Mouse (Mus musculus) heart, adult 2 months (tissue): ENCODE results near the gene Lama5. TPM values are rescaled to one million over a fixed set of nuclear protein-coding genes. Genes with fewer than 3 reads are reported as not detected.
"Not testable (repeated sequence)": the region's sequence is repeated elsewhere in the genome, so short reads cannot be mapped to it uniquely, and the experiment has no call there.

Source experiments
- DNase-seq, 2 experiments: peaks; one replicate each; pipeline ENCODE4 v3.0.0; 2021
- H3K27ac ChIP-seq: fragments of 200-600 bp; 2 replicates; pipeline ENCODE4 v1.8.1; 2022
- H3K27me3 ChIP-seq: fragments of 200-500 bp; 2 replicates; pipeline ENCODE4 v1.6.1; 2012; ENCODE audit warnings: mild to moderate bottlenecking, low read length, inconsistent platforms, mixed read lengths; ENCODE audit not compliant: control insufficient read depth, insufficient read depth
- H3K36me3 ChIP-seq: fragments of 200-500 bp; 2 replicates; pipeline ENCODE4 v1.6.1; 2012; ENCODE audit warnings: low read length, inconsistent platforms; ENCODE audit not compliant: control insufficient read depth, insufficient read depth
- H3K4me1 ChIP-seq: fragments of 200-500 bp; 2 replicates; pipeline ENCODE4 v1.6.1; 2011; ENCODE audit warnings: low read length; ENCODE audit not compliant: control insufficient read depth, insufficient read depth
- H3K4me3 ChIP-seq: fragments of 200-600 bp; 2 replicates; pipeline ENCODE4 v1.8.1; 2022
- H3K79me2 ChIP-seq: fragments of 200-500 bp; replicated peaks from 2 replicates; pipeline ENCODE4 v1.6.1; 2012; ENCODE audit warnings: mild to moderate bottlenecking, inconsistent platforms, low read length, moderate library complexity, mixed read lengths; ENCODE audit not compliant: control insufficient read depth, insufficient read depth
- H3K9ac ChIP-seq: fragments of 200-500 bp; 2 replicates; pipeline ENCODE4 v1.6.1; 2012; ENCODE audit warnings: low read depth, mild to moderate bottlenecking, control low read depth, inconsistent platforms, low read length, mixed read lengths
- CTCF ChIP-seq: fragments of 200-600 bp; IDR thresholded peaks from 2 replicates; pipeline ENCODE4 v1.8.1; 2022; ENCODE audit warnings: antibody characterized with exemption, mild to moderate bottlenecking, moderate library complexity
- EP300 ChIP-seq: fragments of 200-500 bp; IDR thresholded peaks from 2 replicates; pipeline ENCODE4 v1.6.1; 2011; ENCODE audit warnings: low read depth, low read length, control low read depth; ENCODE audit not compliant: insufficient read depth
- POLR2A ChIP-seq: fragments of 200-500 bp; IDR thresholded peaks from 2 replicates; pipeline ENCODE4 v1.6.1; 2011; ENCODE audit warnings: mild to moderate bottlenecking, low read depth, low read length, control low read depth; ENCODE audit not compliant: insufficient read depth
- WGBS: fragments of 180-500 bp; shearing (Covaris S2); methylation state at CpG from one replicate; pipeline ENCODE4 v1.1.7; 2018; 5-methylcytosine and 5-hydroxymethylcytosine counted together
- intact Hi-C: fragments of 180-260 bp; cut with DNase I; formaldehyde crosslinking; loops from one replicate; pipeline ENCODE4 v1.15.1; 2025
- polyA plus RNA-seq: library from polyadenylated mRNA; depleted of rRNA; stranded (reverse); fragments of >200 nt; gene quantifications from 2 replicates; pipeline ENCODE4 v1.2.3, GENCODE M21; 2012
- total RNA-seq, 2 experiments: library from RNA; stranded (reverse); gene quantifications; 2 replicates each; pipeline ENCODE4 v1.2.3; 2021

The Lama5 gene
- total and polyA plus RNA-seq, 3 experiments, result 66.3 to 104 (median 83.6) TPM

- no peaks in the 10 kb centered on the region for H3K36me3 ChIP-seq
- 81% methylated on average over 7 of the region's 7 CpGs for WGBS
- no peak for TF ChIP-seq POLR2A
- no peak for TF ChIP-seq EP300
- no peak for TF ChIP-seq CTCF
These were observed 49.9 kb downstream of the Lama5 start for GRCm38 (mm10) chr2:180175725-180176124.

GRCm38 (mm10) chr2:180174121-180174520, 51.5 kb downstream of the Lama5 start:
- H3K9ac ChIP-seq, result no peak overlapping the region
- no peak for DNase-seq
- H3K27ac ChIP-seq, result no peak overlapping the region
- intact Hi-C loops, result no loop called here
- H3K4me1 ChIP-seq, result peaks cover 14% of the 10 kb centered on the region
- no peaks in the 10 kb centered on the region for H3K27me3 ChIP-seq
- H3K36me3 ChIP-seq, result no peaks in the 10 kb centered on the region
- whole genome bisulfite sequencing, result 91% methylated on average over 5 of the region's 5 CpGs
- no peaks in the 10 kb centered on the region for H3K79me2 ChIP-seq
- TF ChIP-seq EP300 (no peak), CTCF (no peak), POLR2A (no peak)
- H3K4me3 ChIP-seq, result no peak overlapping the region

More at GRCm38 (mm10) chr2:180175725-180176124, 49.9 kb downstream of the Lama5 start:
- H3K9ac ChIP-seq, result no peak overlapping the region
- H3K27ac ChIP-seq, result no peak overlapping the region
- no peaks in the 10 kb centered on the region for H3K27me3 ChIP-seq
- no peak for DNase-seq
- H3K79me2 ChIP-seq, result no peaks in the 10 kb centered on the region
- H3K4me1 ChIP-seq, result peaks cover 14% of the 10 kb centered on the region
- intact Hi-C loops, result no loop called here
- no peak overlapping the region for H3K4me3 ChIP-seq

GRCm38 (mm10) chr2:180173711-180174110, 51.9 kb downstream of the Lama5 start:
- DNase-seq, H3K79me2 ChIP-seq, H3K27ac ChIP-seq, H3K27me3 ChIP-seq, H3K36me3 ChIP-seq, H3K4me3 ChIP-seq, H3K9ac ChIP-seq, intact Hi-C loops: not testable (repeated sequence)
- 41% methylated on average over 8 of the region's 8 CpGs for WGBS
- H3K4me1 ChIP-seq, result peaks cover 14% of the 10 kb centered on the region

- no peaks in the 10 kb centered on the region for H3K79me2 ChIP-seq
- whole genome bisulfite sequencing, result 53% methylated on average over 4 of the region's 4 CpGs
- no peak overlapping the region for H3K9ac ChIP-seq
- no peaks in the 10 kb centered on the region for H3K36me3 ChIP-seq
- peaks cover 14% of the 10 kb centered on the region for H3K4me1 ChIP-seq
- H3K4me3 ChIP-seq, result peak overlapping the region; percentile 5; the same call in 1 of the 2 replicates
- no peak for DNase-seq
- intact Hi-C loops, result no loop called here
- no peaks in the 10 kb centered on the region for H3K27me3 ChIP-seq
- no peak overlapping the region for H3K27ac ChIP-seq
- TF ChIP-seq CTCF (peak; percentile 47), POLR2A (no peak), EP300 (no peak)
These were observed 52.5 kb downstream of the Lama5 start for GRCm38 (mm10) chr2:180173163-180173562.

GRCm38 (mm10) chr2:180172152-180172551, 53.5 kb downstream of the Lama5 start:
- Histone ChIP-seq H3K36me3 (no peaks in the 10 kb centered on the region), H3K27ac (peak overlapping the region; percentile 93; the same call in 1 of the 2 replicates), H3K4me1 (peaks cover 14% of the 10 kb centered on the region), H3K4me3 (peak overlapping the region; percentile 87), H3K27me3 (no peaks in the 10 kb centered on the region), H3K79me2 (no peaks in the 10 kb centered on the region), H3K9ac (peak overlapping the region; percentile 53)
- WGBS, result 2% methylated on average over 9 of the region's 9 CpGs
- no peak for TF ChIP-seq POLR2A
- TF ChIP-seq EP300, result no peak
- TF ChIP-seq CTCF, result no peak
- DNase-seq, result no peak
- intact Hi-C loops, result no loop called here

GRCm38 (mm10) chr2:180171522-180172070, 54.1 kb downstream of the Lama5 start:
- H3K27ac ChIP-seq, result peak overlapping the region; percentile 93
- no peaks in the 10 kb centered on the region for H3K27me3 ChIP-seq
- H3K4me1 ChIP-seq, result peaks cover 14% of the 10 kb centered on the region
- no peaks in the 10 kb centered on the region for H3K79me2 ChIP-seq
- no peak for DNase-seq
- TF ChIP-seq CTCF (no peak), POLR2A (peak; percentile 51; the same call in 1 of the 2 replicates)
- no peaks in the 10 kb centered on the region for H3K36me3 ChIP-seq
- intact Hi-C loops, result loop anchor here (1.0 to 2.0 kb wide), 2 partner anchors 53 to 80 kb away; partner anchors contain the start of gene Osbpl2
- 1% methylated on average over 80 of the region's 80 CpGs for WGBS
- peak overlapping the region; percentile 87 for H3K4me3 ChIP-seq
- H3K9ac ChIP-seq, result peak overlapping the region; percentile 100
